Mouse (Mus musculus) liver, embryonic 14.5 days (tissue): ENCODE data around the gene Haus5. TPM values are rescaled to one million over a fixed set of nuclear protein-coding genes. Genes with fewer than 3 reads are reported as not detected.

Experiments
- ATAC-seq: fragments of 200-750 bp; cut with Nextera tagmentation; 2 replicates; pipeline ENCODE4 v1.8.0; 2017; ENCODE audit warnings: moderate number of reproducible peaks, mild to moderate bottlenecking, moderate library complexity; ENCODE audit not compliant: insufficient read depth
- DNase-seq, 3 experiments: peaks; one replicate each; pipeline ENCODE4 v3.0.0-alpha.2; 2012 to 2013; ENCODE audit warnings: low read depth in 3 of 3, low spot score in 3 of 3
- H3K27ac ChIP-seq: fragments of 300-500 bp; sonication (generic); 2 replicates; pipeline ENCODE4 v1.5.1; 2014; ENCODE audit warnings: moderate library complexity, mild to moderate bottlenecking, control low read depth, inconsistent platforms
- H3K27me3 ChIP-seq: fragments of 300-500 bp; sonication (generic); 2 replicates; pipeline ENCODE4 v1.6.1; 2014; ENCODE audit warnings: mild to moderate bottlenecking, low read length, moderate library complexity; ENCODE audit not compliant: control insufficient read depth, insufficient read depth
- H3K36me3 ChIP-seq: fragments of 300-500 bp; sonication (generic); replicated peaks from 2 replicates; pipeline ENCODE4 v1.6.1; 2014; ENCODE audit warnings: low read depth; ENCODE audit not compliant: control insufficient read depth, insufficient read depth
- H3K4me1 ChIP-seq, 2 experiments: fragments of 200-500 bp in 1 of 2; fragments of 300-500 bp in 1 of 2; sonication (generic) in 1 of 2; replicated peaks; 2 replicates each; pipeline ENCODE4 v1.6.1; 2012 to 2014; ENCODE audit warnings: antibody characterized with exemption in 1 of 2, inconsistent platforms in 1 of 2, low read length in 1 of 2; ENCODE audit not compliant: control insufficient read depth in 2 of 2, insufficient read depth in 2 of 2
- H3K4me2 ChIP-seq: fragments of 300-500 bp; sonication (generic); 2 replicates; pipeline ENCODE4 v1.6.1; 2014; ENCODE audit warnings: low read depth, mild to moderate bottlenecking, control low read depth, moderate library complexity
- H3K4me3 ChIP-seq, 2 experiments: fragments of 200-500 bp in 1 of 2; fragments of 300-500 bp in 1 of 2; sonication (generic) in 1 of 2; 2 replicates each; pipeline ENCODE4 v1.5.1; 2012 to 2014; ENCODE audit warnings: low read depth in 2 of 2, low read length in 2 of 2, mild to moderate bottlenecking in 2 of 2, control low read depth in 1 of 2, inconsistent platforms in 1 of 2, moderate library complexity in 1 of 2; ENCODE audit not compliant: insufficient read depth in 1 of 2
- H3K9ac ChIP-seq: fragments of 300-500 bp; sonication (generic); replicated peaks from 2 replicates; pipeline ENCODE4 v1.6.1; 2014; ENCODE audit warnings: mild to moderate bottlenecking, control low read depth, moderate library complexity
- H3K9me3 ChIP-seq: fragments of 300-500 bp; sonication (generic); 2 replicates; pipeline ENCODE4 v1.6.1; 2016; ENCODE audit warnings: low read length, mixed read lengths; ENCODE audit not compliant: control insufficient read depth
- CTCF ChIP-seq: IDR thresholded peaks from 2 replicates; pipeline ENCODE4 v1.5.1; 2016; ENCODE audit warnings: antibody characterized with exemption, low read depth, control low read depth
- EP300 ChIP-seq: IDR thresholded peaks from 2 replicates; pipeline ENCODE4 v1.6.1; 2016; ENCODE audit warnings: antibody characterized with exemption, low read depth
- WGBS: fragments of 180-500 bp; shearing (Covaris S2); extraction: QIAGEN DNeasy Blood & Tissue Kit; methylation state at CpG from one replicate; pipeline ENCODE4 v1.1.7; 2014; ENCODE audit not compliant: insufficient replicate concordance; 5-methylcytosine and 5-hydroxymethylcytosine counted together
- polyA plus RNA-seq, 2 experiments: library from polyadenylated mRNA; depleted of rRNA in 1 of 2; stranded (reverse) in 1 of 2; unstranded in 1 of 2; fragments of >200 nt; fragmentation: Nextera tagmentation in 1 of 2; extraction: Ambion mirVana in 1 of 2; gene quantifications; 2 replicates each; pipeline versions ENCODE4 v1.2.1 to v1.2.3; 2012 to 2014

Gene Haus5
- polyA plus RNA-seq, 2 experiments: 28.5 to 28.7 TPM

GRCm38 (mm10) chr7:30607706-30608309 is 57.0 kb downstream of the Haus5 start:
- ATAC-seq (no peak), DNase-seq (no peak)
- Histone ChIP-seq H3K4me2 (no peak overlapping the region), H3K36me3 (no peaks in the 10 kb centered on the region), H3K9ac (no peak overlapping the region), H3K27me3 (no peaks in the 10 kb centered on the region), H3K4me3 (no peak overlapping the region), H3K9me3 (no peaks in the 10 kb centered on the region), H3K27ac (no peak overlapping the region), H3K4me1 (no peaks in the 10 kb centered on the region)
- TF ChIP-seq EP300 (no peak), CTCF (peak; percentile 86)
- WGBS: 9% methylated on average over 8 of the region's 8 CpGs

DNA sequence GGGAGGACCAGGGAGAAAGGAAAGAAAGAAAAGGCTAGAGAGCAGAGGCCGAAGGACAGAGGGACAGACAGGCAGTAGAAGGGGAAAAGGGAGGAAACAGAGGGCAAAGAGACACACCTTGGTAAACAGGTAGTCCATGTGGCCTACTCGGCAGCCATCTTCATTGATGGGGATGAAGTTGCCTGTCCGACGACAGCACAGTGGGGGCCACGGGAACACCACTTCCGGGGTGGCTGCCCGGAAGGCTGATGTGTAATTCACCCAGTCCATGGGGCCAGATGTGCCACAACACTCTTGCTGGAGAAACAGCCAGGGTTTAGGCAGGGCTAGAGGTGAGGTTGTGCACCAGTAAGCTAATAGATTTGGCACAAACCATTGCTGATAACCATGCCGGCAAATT is 59.9 kb downstream of the Haus5 start:
- DNase-seq (no peak), ATAC-seq (no peak)
- Histone ChIP-seq H3K9me3 (no peaks in the 10 kb centered on the region), H3K36me3 (no peaks in the 10 kb centered on the region), H3K27me3 (no peaks in the 10 kb centered on the region), H3K4me3 (no peak overlapping the region), H3K27ac (no peak overlapping the region), H3K4me2 (no peak overlapping the region), H3K4me1 (no peaks in the 10 kb centered on the region; a peak in 2 of 4 replicates), H3K9ac (no peak overlapping the region)
- 70% methylated on average over 8 of the region's 8 CpGs for WGBS
- TF ChIP-seq CTCF: no peak
- no peak for TF ChIP-seq EP300

GRCm38 (mm10) chr7:30604424-30604823 is 60.4 kb downstream of the Haus5 start:
- TF ChIP-seq EP300: no peak
- no peak for TF ChIP-seq CTCF
- Histone ChIP-seq H3K4me1 (no peaks in the 10 kb centered on the region; a peak in 2 of 4 replicates), H3K4me2 (no peak overlapping the region), H3K27me3 (no peaks in the 10 kb centered on the region), H3K27ac (no peak overlapping the region), H3K36me3 (no peaks in the 10 kb centered on the region), H3K9me3 (no peaks in the 10 kb centered on the region), H3K4me3 (no peak overlapping the region), H3K9ac (no peak overlapping the region)
- 46% methylated on average over 8 of the region's 8 CpGs for WGBS
- ATAC-seq (no peak), DNase-seq (no peak)

Other genes with a start within 250 kb of the Haus5 start
Only the 30 nearest of the 33 such genes appear.
- 2.9 and 4.0 TPM in 2 replicates for gene Aplp1, start 219.5 kb downstream of the Haus5 start, polyA plus RNA-seq (2012; rRNA removed)
- gene Aplp1, start 219.5 kb downstream of the Haus5 start, polyA plus RNA-seq (2014; fragmentation: Nextera tagmentation; extraction: Ambion mirVana): 3.5 and 4.5 TPM in 2 replicates
- gene Kirrel2, start 207.3 kb downstream of the Haus5 start, polyA plus RNA-seq (2012; rRNA removed): 0.10 and 0.30 TPM in 2 replicates
- 0.18 TPM in 1 of 2 replicates, not detected in the other for gene Kirrel2, start 207.3 kb downstream of the Haus5 start, polyA plus RNA-seq (2014; fragmentation: Nextera tagmentation; extraction: Ambion mirVana)
- gene Nphs1, start 206.7 kb downstream of the Haus5 start, polyA plus RNA-seq (2012; rRNA removed): 0.03 TPM in 2 replicates
- 0.08 and 0.19 TPM in 2 replicates for gene Nphs1, start 206.7 kb downstream of the Haus5 start, polyA plus RNA-seq (2014; fragmentation: Nextera tagmentation; extraction: Ambion mirVana)
- 47.9 and 52.1 TPM in 2 replicates for gene Prodh2, start 171.4 kb downstream of the Haus5 start, polyA plus RNA-seq (2012; rRNA removed)
- 33.8 and 41.4 TPM in 2 replicates for gene Prodh2, start 171.4 kb downstream of the Haus5 start, polyA plus RNA-seq (2014; fragmentation: Nextera tagmentation; extraction: Ambion mirVana)
- 7.1 and 7.9 TPM in 2 replicates for gene Arhgap33, start 129.9 kb downstream of the Haus5 start, polyA plus RNA-seq (2012; rRNA removed)
- 1.3 and 2.0 TPM in 2 replicates for gene Arhgap33, start 129.9 kb downstream of the Haus5 start, polyA plus RNA-seq (2014; fragmentation: Nextera tagmentation; extraction: Ambion mirVana)
- gene Hspb6, start 112.8 kb downstream of the Haus5 start, polyA plus RNA-seq (2012; rRNA removed): 4.2 and 5.5 TPM in 2 replicates
- gene Hspb6, start 112.8 kb downstream of the Haus5 start, polyA plus RNA-seq (2014; fragmentation: Nextera tagmentation; extraction: Ambion mirVana): 3.0 and 3.6 TPM in 2 replicates
- gene Proser3, start 112.7 kb downstream of the Haus5 start, polyA plus RNA-seq (2012; rRNA removed): 6.5 and 6.8 TPM in 2 replicates
- gene Proser3, start 112.7 kb downstream of the Haus5 start, polyA plus RNA-seq (2014; fragmentation: Nextera tagmentation; extraction: Ambion mirVana): 1.3 and 2.8 TPM in 2 replicates
- gene Lin37, start 105.2 kb downstream of the Haus5 start, polyA plus RNA-seq (2012; rRNA removed): 15.3 and 17.6 TPM in 2 replicates
- gene Lin37, start 105.2 kb downstream of the Haus5 start, polyA plus RNA-seq (2014; fragmentation: Nextera tagmentation; extraction: Ambion mirVana): 21.2 and 22.0 TPM in 2 replicates
- 19.5 and 28.1 TPM in 2 replicates for gene U2af1l4, start 101.7 kb downstream of the Haus5 start, polyA plus RNA-seq (2012; rRNA removed)
- gene U2af1l4, start 101.7 kb downstream of the Haus5 start, polyA plus RNA-seq (2014; fragmentation: Nextera tagmentation; extraction: Ambion mirVana): 40.7 and 44.0 TPM in 2 replicates
- gene Gm49396, start 101.7 kb downstream of the Haus5 start, polyA plus RNA-seq (2012; rRNA removed): 1.2 and 1.4 TPM in 2 replicates
- 0.71 and 0.99 TPM in 2 replicates for gene Gm49396, start 101.7 kb downstream of the Haus5 start, polyA plus RNA-seq (2014; fragmentation: Nextera tagmentation; extraction: Ambion mirVana)
- 55.8 and 63.5 TPM in 2 replicates for gene Psenen, start 101.4 kb downstream of the Haus5 start, polyA plus RNA-seq (2012; rRNA removed)
- 59.1 and 64.6 TPM in 2 replicates for gene Psenen, start 101.4 kb downstream of the Haus5 start, polyA plus RNA-seq (2014; fragmentation: Nextera tagmentation; extraction: Ambion mirVana)
- 1.5 and 1.8 TPM in 2 replicates for gene Igflr1, start 99.6 kb downstream of the Haus5 start, polyA plus RNA-seq (2012; rRNA removed)
- gene Igflr1, start 99.6 kb downstream of the Haus5 start, polyA plus RNA-seq (2014; fragmentation: Nextera tagmentation; extraction: Ambion mirVana): 0.53 and 1.2 TPM in 2 replicates
- 10.4 and 12.7 TPM in 2 replicates for gene Kmt2b, start 76.3 kb downstream of the Haus5 start, polyA plus RNA-seq (2012; rRNA removed)
- 3.4 and 4.2 TPM in 2 replicates for gene Kmt2b, start 76.3 kb downstream of the Haus5 start, polyA plus RNA-seq (2014; fragmentation: Nextera tagmentation; extraction: Ambion mirVana)
- 0.04 and 0.06 TPM in 2 replicates for gene Zbtb32, start 66.1 kb downstream of the Haus5 start, polyA plus RNA-seq (2012; rRNA removed)
- gene Zbtb32, start 66.1 kb downstream of the Haus5 start, polyA plus RNA-seq (2014; fragmentation: Nextera tagmentation; extraction: Ambion mirVana): 0.20 TPM in 1 of 2 replicates, not detected in the other
- gene Upk1a, start 52.1 kb downstream of the Haus5 start, polyA plus RNA-seq (2012; rRNA removed): 0.29 and 0.67 TPM in 2 replicates
- gene Upk1a, start 52.1 kb downstream of the Haus5 start, polyA plus RNA-seq (2014; fragmentation: Nextera tagmentation; extraction: Ambion mirVana): not detected in 2 replicates
- 300 and 459 TPM in 2 replicates for gene Cox6b1, start 38.8 kb downstream of the Haus5 start, polyA plus RNA-seq (2012; rRNA removed)
- gene Cox6b1, start 38.8 kb downstream of the Haus5 start, polyA plus RNA-seq (2014; fragmentation: Nextera tagmentation; extraction: Ambion mirVana): 647 and 655 TPM in 2 replicates
- gene Etv2, start 29.1 kb downstream of the Haus5 start, polyA plus RNA-seq (2012; rRNA removed): not detected in 2 replicates
- gene Etv2, start 29.1 kb downstream of the Haus5 start, polyA plus RNA-seq (2014; fragmentation: Nextera tagmentation; extraction: Ambion mirVana): not detected in 2 replicates
- gene Rbm42, start 14.7 kb downstream of the Haus5 start, polyA plus RNA-seq (2012; rRNA removed): 22.9 and 25.2 TPM in 2 replicates
- gene Rbm42, start 14.7 kb downstream of the Haus5 start, polyA plus RNA-seq (2014; fragmentation: Nextera tagmentation; extraction: Ambion mirVana): 34.5 and 40.4 TPM in 2 replicates
- gene Pmis2, start 6.6 kb upstream of the Haus5 start, polyA plus RNA-seq (2012; rRNA removed): not detected in 2 replicates
- gene Pmis2, start 6.6 kb upstream of the Haus5 start, polyA plus RNA-seq (2014; fragmentation: Nextera tagmentation; extraction: Ambion mirVana): not detected in 2 replicates
- 0.13 and 0.32 TPM in 2 replicates for gene 2200002J24Rik, start 33.9 kb upstream of the Haus5 start, polyA plus RNA-seq (2012; rRNA removed)
- gene 2200002J24Rik, start 33.9 kb upstream of the Haus5 start, polyA plus RNA-seq (2014; fragmentation: Nextera tagmentation; extraction: Ambion mirVana): 1.2 and 2.0 TPM in 2 replicates
- 0.97 and 1.6 TPM in 2 replicates for gene Atp4a, start 47.2 kb upstream of the Haus5 start, polyA plus RNA-seq (2012; rRNA removed)
- gene Atp4a, start 47.2 kb upstream of the Haus5 start, polyA plus RNA-seq (2014; fragmentation: Nextera tagmentation; extraction: Ambion mirVana): 0.43 and 2.1 TPM in 2 replicates
- gene Tmem147, start 64.5 kb upstream of the Haus5 start, polyA plus RNA-seq (2012; rRNA removed): 63.3 and 64.4 TPM in 2 replicates
- gene Tmem147, start 64.5 kb upstream of the Haus5 start, polyA plus RNA-seq (2014; fragmentation: Nextera tagmentation; extraction: Ambion mirVana): 110 and 117 TPM in 2 replicates
- gene Gapdhs, start 78.7 kb upstream of the Haus5 start, polyA plus RNA-seq (2012; rRNA removed): not detected in 2 replicates
- not detected in 2 replicates for gene Gapdhs, start 78.7 kb upstream of the Haus5 start, polyA plus RNA-seq (2014; fragmentation: Nextera tagmentation; extraction: Ambion mirVana)
- 0.12 and 0.37 TPM in 2 replicates for gene Sbsn, start 86.5 kb upstream of the Haus5 start, polyA plus RNA-seq (2012; rRNA removed)
- not detected in 2 replicates for gene Sbsn, start 86.5 kb upstream of the Haus5 start, polyA plus RNA-seq (2014; fragmentation: Nextera tagmentation; extraction: Ambion mirVana)
- 0.23 and 0.26 TPM in 2 replicates for gene Dmkn, start 98.8 kb upstream of the Haus5 start, polyA plus RNA-seq (2012; rRNA removed)
- 0.20 TPM in 1 of 2 replicates, not detected in the other for gene Dmkn, start 98.8 kb upstream of the Haus5 start, polyA plus RNA-seq (2014; fragmentation: Nextera tagmentation; extraction: Ambion mirVana)
- gene Krtdap, start 122.9 kb upstream of the Haus5 start, polyA plus RNA-seq (2012; rRNA removed): not detected in 2 replicates
- not detected in 2 replicates for gene Krtdap, start 122.9 kb upstream of the Haus5 start, polyA plus RNA-seq (2014; fragmentation: Nextera tagmentation; extraction: Ambion mirVana)
- gene Ffar2, start 158.8 kb upstream of the Haus5 start, polyA plus RNA-seq (2012; rRNA removed): 0.36 and 0.41 TPM in 2 replicates
- 0.34 and 0.43 TPM in 2 replicates for gene Ffar2, start 158.8 kb upstream of the Haus5 start, polyA plus RNA-seq (2014; fragmentation: Nextera tagmentation; extraction: Ambion mirVana)
- gene Ffar3, start 191.2 kb upstream of the Haus5 start, polyA plus RNA-seq (2012; rRNA removed): not detected in 2 replicates
- not detected in 2 replicates for gene Ffar3, start 191.2 kb upstream of the Haus5 start, polyA plus RNA-seq (2014; fragmentation: Nextera tagmentation; extraction: Ambion mirVana)
- gene Ffar1, start 196.6 kb upstream of the Haus5 start, polyA plus RNA-seq (2012; rRNA removed): 0.01 TPM in 1 of 2 replicates, not detected in the other
- not detected in 2 replicates for gene Ffar1, start 196.6 kb upstream of the Haus5 start, polyA plus RNA-seq (2014; fragmentation: Nextera tagmentation; extraction: Ambion mirVana)
- gene Cd22, start 215.3 kb upstream of the Haus5 start, polyA plus RNA-seq (2012; rRNA removed): 0.29 and 0.36 TPM in 2 replicates
- gene Cd22, start 215.3 kb upstream of the Haus5 start, polyA plus RNA-seq (2014; fragmentation: Nextera tagmentation; extraction: Ambion mirVana): 0.24 and 0.62 TPM in 2 replicates